Mouse (Mus musculus): ENCODE results near the gene Acadl.
A peak's percentile ranks its signal among the peaks of the same experiment; 100 is the strongest.

Acadl gene

DNA sequence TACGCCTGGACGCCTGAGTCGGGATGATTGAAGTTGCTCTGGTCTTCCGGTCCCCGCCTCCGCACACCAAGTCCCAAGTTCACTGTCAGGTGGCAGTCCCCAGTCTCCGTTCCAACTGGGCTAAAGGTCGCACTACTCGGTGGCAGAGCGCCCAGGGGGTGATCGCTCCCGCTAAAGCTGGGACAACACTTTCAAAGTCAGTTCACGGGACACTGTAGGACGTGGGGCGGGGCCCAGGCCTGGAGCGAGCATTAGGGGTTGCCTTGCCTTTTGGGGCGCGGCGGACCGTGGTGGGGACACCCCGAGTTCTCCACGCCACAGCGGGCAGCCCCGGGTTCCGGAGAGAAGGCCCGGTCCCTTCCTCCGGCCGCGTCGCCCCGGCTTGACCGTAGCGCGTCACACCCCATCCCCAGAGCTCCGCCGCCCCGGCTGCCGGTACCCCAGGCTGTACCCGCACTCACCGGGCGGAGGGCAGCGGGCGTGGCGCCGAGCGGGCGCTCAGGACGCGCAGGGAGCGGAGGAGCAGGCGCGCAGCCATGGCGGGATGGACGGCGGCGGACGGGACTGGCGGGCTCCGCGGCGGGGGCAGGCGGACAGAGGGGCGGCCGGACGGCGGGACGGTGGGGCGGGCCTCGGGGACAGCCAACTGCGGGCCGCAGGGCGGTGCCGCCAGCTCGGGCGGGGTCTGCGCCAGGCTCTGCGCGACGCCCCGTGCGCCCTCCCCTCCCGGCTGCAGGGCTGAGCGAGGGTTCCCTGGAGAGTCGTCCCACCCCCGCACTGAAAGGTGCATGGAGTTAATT, at the start of gene Acadl:
TSS of gene Acadl (minus strand) at position 566 of the 800 bp plus-strand sequence.
- DNase-seq, result peak; percentile 87 to 91

DNA sequence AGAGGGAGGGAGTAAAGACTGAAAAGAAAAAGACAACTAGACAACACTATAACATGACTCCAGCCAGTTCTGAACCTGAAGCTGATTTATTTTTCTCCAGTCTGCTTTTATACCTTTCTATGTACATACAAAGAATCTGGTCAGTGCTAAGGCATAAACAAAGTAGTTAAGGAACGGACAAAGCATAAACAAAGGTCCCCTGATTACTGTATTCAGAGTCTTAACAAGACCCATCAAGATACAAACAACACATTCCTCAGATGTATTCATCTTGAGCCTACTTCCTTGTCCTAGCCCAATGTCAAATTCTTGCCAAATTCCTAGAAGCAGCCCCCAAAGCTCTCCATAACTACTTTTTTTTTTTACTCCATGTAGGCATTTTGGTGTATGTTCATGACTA, 49.2 kb upstream of the Acadl start:
- no peak for DNase-seq

DNA sequence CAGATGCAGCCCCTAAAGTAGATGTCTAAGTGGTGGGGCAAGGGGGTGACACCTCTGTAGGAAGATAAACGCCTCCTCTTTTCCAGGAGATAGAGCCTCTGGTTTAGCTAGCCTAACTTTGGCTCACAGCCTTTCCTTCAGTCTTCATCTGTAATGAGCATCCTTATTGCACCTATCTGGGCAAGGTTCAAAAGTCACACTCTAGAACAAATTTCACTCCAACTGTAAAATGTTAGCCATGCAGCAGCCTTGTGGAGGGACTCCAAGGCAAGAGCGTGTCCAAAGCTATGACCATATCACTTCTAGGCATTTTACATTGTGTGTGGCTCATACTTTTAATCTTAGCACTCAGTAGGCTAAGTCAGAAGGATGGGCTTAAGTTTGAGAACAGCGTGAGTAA, 39.5 kb upstream of the Acadl start:
- no peak for DNase-seq

DNA sequence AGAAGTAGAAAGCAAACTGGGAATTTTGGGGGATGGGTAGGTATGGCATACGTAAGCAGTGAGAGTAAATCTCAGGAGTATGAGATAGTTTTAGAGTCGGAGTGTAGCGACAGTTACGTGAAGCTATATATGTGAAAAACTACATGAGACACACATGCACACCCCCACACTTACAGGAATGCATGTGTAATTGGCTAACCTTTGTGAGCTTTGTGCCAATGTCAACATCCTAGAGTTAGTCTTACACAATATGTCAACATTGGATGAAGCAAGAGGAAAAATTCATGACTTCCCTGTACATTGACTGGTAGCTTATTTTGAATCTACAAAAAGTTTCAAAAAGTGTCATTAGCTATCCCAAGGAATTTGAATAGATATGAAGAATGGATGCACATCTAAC, 37.9 kb upstream of the Acadl start:
- DNase-seq, result no peak

DNA sequence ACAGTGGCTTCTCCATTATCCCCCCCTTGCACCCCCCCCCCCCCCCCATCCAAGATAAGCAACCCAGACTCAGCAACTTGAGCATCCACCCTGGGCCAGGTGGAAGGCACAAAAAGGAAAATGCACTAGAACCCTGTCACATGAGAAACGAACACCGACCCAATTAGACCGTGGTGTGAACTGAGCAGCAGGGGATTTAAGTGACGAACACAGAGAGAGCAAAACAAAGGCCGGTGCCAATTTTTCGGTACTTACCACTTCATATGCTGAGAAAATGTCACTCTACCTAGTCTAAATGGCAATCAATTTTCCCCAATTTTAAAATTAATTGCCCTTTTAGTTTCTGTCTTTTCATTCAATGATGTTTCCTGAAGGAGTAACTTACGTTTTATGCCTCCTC, 35.2 kb upstream of the Acadl start:
- DNase-seq, result no peak

DNA sequence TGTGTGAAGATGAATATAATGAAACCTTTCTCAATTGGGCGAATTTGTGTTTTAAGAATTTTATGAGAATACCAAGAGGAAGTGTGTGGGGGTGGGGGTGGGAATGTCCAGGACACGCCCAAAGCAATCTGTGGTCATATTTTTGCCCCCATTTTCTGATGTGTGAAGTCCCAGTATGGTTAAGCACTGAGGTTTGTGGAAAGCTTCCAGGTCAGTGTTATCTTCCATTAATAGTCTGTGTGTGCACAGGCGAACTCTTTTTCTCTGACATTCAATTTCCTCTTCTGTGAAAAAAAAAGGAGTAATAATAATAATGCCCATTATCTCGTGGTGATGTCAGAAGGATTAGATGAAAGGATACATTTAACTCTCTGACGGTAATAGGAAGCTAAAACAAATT, 33.5 kb upstream of the Acadl start:
- peak in 1 of 2 experiments; percentile 3 for DNase-seq

DNA sequence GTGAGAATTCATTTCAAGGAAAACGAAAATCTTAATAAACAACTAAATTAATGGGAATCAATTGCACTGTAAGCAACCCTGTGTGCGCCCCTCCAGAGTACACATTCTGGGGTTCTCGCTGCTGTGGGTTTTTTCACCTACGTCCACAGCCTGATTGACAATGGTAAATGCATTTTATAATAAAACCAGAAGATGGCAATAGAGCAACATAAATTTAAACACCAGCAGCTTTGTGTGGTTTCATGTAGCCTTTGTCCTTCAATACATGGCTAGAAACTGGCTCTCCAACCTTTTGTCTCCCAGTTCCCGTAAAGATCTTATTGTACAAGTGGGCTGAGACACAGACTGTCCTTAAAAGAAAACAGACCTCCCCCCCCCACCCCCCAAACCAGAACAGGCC, 33.0 kb upstream of the Acadl start:
- DNase-seq, result peak; percentile 12 to 48

DNA sequence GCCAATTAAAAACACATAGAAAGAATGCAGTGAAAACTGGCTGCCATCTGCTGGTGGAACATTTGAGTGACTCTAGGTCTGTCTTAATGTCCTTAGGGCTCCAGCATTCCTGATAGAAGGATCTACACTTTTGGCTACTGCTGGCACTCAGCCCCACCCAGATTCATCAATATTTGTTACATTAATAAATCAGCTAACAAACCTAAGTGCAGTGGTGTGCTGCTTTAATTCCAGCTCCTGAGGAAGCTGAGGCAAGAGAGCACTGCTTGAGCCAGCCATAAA, 32.7 kb upstream of the Acadl start:
- DNase-seq, result peak; percentile 65 to 80

DNA sequence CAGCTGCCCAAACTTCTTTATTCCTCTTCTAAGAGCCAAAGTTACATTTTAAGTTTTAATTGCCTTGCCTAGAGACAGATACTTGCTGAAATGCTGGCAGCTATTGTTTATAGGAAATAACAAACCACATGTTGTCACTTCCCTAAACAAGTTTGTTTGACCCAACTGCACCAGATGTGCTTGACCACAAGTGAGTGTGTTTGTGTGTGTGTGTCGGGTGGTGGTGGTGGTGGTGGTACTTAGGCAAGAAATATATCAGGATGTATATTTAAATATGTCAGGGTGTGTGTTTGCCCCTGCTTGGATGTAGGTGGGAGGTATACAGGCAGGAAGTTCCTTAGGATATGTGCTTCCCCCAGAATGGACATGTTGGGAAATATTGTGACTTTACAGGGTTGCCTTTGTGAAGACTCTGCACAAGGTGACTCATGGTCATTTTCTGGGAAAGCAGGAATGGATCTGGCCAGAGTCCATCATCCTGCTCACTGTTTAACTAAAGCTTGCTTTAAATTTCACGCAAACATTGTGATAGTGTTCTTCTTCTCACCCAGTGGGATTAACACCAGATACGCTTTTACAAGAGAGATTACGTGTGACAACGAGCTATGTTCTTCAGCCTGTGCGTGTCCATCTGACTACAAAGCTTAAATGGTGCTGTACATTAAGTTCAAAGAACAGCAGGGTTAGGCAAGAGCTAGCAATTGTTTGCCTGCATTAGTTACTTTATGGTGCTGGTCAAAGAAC, 32.2 kb upstream of the Acadl start:
- DNase-seq, result no peak

DNA sequence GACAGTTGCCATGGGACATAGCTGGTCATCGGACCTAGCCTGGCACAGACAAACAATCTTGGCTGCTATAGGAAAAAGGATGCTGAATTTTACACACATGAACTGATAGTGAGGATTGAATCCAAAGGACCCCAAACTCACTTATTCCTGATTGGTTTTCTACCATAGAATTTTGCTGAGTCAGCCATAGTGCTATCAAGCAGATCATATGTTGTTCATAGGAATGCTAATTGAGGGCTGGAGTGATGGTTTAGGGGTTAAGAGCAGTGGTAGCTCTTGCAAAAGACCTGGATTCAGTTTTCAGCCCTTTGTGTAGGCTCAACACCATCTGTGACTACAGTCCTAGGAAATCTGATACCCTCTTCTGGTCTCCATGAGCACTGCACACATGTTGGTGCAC, 24.1 kb upstream of the Acadl start:
- no peak for DNase-seq

DNA sequence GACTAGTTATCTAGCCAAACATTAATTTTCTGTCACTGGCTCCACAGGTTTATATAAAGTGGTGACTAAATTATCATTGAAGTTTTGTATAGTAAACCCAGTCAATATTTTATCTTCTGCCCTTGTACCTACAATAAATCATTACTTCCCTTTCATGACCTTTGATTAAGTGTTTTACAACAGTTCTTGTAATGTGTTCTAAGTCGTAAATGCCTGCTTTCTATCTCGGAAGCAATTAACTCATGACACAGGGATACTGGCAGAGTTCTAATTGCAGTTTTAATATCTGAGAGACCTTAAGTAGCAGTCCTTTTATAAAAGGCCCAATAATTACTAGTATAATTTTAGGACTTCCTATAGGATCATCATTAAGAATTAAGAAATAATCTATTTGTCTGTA, 17.1 kb upstream of the Acadl start:
- no peak for DNase-seq

DNA sequence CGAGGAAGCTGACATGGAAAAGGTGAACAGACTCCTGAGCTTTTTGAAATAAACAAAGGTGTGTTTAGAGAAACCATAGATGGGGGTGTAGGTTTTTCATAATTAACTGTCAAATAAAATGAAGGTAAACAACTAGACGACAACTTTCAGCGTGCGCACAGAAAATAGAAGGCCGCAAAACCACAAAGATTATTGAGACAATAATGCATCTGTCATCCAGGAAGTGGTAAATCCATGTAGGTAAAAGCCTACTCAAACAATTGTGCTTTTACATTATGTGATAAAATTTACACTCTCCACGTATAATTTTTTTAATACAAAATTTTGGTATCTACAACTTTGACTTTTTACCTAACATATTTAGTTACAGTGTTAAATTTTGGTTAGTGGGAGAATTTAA, 11.7 kb upstream of the Acadl start:
- DNase-seq, result no peak

DNA sequence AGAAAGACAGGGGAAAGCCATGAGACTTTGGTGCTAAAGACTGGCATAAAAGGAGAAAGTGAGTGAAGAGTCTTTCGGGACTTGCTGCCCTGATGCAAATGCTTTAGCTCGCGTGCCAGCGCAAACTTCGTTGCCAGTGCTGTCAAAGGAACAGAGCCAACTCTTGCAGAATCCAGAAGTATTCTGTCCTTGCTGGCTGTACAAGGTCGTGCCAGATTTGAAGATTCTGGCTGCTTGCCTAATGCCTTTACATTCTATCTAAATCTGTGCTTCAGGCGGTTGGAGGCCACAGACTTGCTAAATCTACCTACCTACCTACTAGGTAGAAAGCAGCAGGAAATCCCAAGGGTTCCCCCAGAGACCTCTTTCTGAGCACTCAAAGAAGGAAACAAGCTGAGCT, 8.5 kb upstream of the Acadl start:
- DNase-seq, result peak in 1 of 2 experiments; percentile 9

DNA sequence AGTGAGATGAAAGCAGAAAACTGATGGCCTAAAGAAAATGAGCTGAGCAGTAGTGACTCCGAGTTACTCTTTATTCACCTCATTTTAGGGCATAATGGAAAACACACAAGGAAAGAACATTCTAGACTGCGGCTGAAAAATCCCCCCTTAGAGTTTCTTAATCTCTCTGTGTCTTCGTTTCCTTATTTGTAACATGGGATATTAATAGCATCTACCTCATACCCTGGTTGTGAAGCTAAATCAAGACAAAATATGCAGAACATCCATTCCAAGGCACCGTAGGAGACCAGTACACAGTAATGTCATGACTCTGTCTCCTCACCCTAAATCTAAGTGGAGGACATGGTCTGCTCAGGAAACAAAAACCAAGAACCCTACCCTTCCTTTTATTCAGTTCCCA, 2.6 kb upstream of the Acadl start:
- no peak for DNase-seq

DNA sequence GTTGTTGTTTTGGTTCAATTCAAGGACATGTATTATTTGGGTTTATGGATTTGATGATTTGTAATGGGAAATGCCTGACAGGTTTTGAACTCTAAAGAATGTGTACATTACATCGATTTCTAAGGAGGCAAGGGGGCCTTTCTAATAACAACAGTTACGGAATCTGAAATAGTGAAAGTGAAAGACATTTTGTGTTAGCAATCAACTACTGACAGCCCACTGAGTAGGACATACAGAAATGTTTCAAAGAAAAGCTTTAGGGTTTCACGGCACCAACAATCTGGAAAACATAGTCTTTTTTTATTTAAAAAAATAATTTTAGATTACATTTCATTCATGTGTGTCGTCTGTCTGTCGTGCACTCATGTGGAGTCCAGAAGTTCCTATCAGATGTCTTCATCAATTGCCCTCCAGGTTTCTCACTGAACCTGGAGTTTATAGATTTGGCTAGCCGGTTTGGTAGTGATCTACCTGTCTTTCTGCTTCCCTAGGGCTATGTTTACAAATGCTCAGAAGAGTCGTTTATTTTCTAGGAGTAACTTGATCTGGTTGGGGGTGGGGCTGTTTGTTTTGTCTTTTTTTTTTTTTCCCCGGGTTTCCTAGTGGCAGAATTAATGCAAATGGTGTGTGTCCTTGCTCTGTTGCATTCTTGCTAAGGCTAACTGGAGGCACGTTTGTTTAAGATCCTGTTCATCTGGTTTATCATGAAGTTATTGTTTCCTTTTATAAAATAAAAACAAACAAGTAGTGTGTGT, 841 bp upstream of the Acadl start:
- DNase-seq, result peak in 1 of 2 experiments; percentile 9

DNA sequence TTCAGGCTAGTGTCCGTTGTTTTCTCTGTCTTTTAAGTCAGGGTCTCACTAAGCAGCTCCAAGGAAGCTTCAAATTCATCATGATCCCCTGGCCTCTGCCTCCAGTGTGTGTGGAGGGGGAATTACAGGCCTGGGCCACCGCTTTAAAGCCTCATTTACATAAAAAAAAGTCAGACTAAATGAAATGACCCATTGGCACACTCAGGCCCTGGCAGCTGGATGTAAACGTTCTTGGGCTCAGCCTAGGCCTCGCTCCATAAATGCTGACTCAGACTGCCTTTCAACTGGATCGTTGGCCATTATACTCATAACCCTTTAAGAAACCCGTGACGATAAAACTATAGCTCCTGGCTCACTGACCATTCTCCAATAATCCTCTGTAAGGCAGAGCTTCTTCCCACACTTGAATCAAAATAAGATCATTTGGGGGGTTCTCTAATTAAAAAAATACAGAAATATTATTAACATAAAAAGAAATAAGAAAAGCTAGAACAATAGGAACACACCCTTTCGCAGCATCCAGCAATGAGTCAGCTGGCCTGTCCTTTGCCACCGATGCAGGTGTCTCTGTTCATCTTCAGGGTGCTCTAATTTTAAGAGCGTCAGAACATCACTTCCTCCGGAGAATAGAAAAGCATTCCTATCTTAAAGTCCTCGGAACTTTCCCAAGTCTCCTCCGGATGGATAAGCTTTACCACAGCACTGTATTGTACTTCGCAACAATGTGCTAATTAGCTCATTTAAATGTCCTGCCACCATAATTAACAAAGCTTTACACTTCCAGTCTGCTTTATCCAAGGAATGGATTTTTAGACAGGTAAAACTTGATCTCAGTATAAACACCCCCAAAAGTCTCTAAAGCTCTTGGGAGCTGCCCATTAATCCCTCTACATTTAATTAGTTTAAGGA, 1.1 kb downstream of the Acadl start:
- DNase-seq, result peak in 1 of 2 experiments; percentile 40

DNA sequence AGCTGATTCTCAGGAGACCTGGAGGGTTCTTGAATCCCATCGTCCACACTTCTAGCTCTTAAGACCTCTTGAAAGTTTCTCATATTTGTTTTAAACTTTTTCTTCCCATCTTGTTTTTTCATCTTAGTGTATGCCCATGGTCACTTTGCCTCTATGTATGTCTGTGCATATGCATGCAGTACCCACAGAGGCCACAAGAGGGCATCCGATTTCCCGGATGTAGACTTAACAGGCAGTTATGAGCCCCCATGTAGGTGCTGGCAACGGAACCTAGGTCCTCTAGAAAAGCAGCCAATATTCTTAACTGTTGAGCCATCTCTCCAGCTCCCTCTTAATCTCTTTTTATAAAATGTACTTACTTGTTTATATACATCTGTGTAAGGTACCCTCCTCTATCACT, 15.6 kb downstream of the Acadl start:
- peak; percentile 49 to 52 for DNase-seq

DNA sequence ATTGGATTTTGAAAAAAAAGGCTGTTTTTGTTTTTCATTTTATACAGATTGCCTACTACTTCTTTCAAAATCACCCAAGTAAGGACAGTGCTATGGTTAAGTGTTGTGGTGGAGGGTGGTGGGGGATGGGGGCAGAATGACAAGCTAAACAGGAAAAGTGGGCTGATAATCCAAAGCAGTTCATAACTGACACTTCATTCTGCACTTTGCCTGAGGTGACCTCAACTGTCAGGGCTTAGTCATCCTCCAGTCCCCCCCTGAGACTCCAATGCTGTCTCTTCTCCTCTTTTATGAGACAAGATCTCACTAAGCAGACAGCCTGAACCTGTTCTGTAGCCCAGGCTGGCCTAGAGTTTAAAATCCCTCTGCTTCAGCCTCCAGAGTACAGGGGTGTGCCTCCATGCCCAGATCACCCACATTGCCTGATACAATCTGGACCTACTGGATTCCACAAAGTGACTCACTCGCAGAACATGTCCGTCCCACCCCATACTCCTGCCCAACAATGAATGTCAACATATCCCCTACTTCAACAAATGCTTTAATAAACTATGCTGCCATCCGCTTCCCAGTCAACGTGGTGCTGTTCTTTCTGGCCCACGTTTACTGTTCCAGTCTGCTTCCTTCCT, 17.3 kb downstream of the Acadl start:
- no peak for DNase-seq

DNA sequence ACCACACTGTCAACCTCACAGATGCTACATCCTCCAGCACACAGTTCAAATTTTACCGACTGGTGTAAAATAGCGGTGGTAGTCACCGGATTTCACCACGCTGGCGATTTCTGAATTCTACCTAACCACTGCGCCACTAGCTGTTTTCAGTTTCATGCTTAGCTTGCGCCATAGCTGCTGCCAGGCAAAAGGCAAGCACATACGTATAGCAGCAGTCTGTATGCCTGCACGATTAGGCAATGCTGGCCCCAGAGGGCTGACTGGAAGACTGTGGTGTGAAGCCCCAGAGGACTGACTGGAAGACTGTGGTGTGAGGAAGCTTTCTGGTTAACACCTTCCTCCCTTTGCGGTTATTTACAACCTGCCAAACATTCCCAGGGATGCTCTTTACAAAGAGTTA, 21.1 kb downstream of the Acadl start:
- no peak for DNase-seq

DNA sequence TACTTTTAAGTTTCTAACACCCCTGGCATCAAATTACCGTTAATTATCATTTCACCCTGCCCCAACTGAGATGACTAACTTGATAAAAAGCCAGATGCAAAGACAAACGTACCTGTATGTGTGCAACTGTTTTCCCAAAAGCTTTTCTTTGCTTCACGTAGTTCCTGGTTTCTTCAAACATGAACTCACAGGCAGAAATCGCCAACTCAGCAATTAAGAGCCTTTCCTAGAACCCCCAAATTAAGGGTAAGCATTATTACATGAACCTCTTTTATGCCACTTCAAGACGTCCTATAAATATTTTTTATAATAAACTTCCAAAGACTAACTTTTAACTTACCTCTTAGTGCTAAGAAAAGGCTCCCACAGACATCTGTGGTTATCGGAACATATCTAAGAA, 21.6 kb downstream of the Acadl start:
- DNase-seq, result no peak

DNA sequence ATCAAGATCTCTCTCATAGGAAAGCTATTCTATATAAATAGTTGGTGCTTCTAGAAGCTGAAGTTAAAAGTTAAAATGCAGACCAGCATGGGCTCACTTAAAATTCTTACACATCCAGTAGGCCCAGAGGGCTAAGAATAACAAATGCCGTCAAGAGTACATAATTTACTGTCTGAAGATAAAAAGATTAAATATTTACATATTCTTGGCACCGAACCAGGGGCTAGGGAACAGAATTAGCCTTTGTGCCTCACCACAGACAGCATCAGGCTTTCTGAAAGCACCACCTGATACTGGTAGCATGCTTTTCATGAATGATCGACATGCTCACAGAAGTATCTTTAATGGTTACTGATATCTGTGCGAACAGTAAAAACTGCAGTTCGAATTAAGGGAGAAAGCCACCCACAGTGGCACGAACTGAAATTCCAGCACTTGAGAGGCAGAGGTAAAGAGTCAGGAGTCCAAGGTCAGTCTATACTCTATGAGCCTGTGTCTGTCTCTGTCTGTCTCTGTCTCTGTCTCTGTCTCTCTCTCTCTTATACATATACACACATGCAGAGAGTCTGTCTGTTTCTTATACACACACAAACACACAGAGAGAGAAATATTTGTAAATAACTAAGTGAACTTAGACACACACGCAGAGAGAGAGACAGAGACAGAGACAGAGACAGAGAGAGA, 23.2 kb downstream of the Acadl start:
- DNase-seq, result no peak

DNA sequence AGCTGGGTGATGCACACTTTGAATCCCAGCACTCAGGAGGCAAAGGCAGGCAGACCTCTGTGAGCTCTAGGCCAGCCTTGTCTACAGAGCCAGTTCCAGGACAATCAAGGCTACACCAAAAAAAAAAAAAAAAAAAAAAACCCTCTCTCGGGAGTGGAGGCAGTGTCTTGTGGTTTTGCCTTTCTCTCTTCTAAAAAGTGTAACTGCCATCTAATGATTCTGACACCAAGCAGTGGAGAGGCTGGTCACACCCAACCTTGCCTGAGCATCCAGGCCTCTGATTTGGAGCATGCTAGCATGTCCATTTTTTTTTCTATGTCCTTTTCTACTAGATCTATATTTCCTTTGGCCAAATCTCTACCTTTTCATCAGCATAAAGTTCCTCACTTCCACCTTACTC, 23.9 kb downstream of the Acadl start:
- DNase-seq, result no peak
